Mouse (Mus musculus): Measurements from ENCODE around the gene Tma7.

- no peak for TF ChIP-seq TAL1 (IDR thresholded peaks at IDR 0.05; ENCODE audit: low read length)
- no peak for TF ChIP-seq GATA1 (IDR thresholded peaks at IDR 0.05; ENCODE audit: low read length)
Measured at GRCm38 (mm10) chr9:109031001-109031400, 51.4 kb downstream of the Tma7 start.

Data from erythroblast, embryonic 14.5 days (primary cell).